Mouse (Mus musculus): ENCODE results near the gene Rapgef6.

Rapgef6 gene

DNA sequence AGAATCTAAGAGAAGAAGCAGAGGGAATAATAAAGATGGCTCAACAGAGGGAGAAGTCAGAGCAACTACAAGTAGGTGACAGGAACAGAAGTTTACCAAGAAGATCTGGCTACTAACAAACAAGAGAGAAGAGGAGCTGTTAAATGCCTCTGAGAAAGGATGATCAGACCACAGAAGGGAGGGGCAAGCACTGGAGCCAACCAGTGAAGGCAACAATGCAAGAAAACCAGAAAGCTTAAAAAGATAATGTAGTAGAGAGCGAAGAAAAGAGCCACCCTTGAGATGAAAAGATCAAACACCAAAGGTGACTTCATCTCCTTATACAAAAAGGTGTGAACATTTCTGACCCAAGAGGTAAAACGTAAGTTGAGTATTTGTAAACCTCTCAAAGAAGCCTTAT, 218.7 kb downstream of the Rapgef6 start:
- DNase-seq: no peak

DNA sequence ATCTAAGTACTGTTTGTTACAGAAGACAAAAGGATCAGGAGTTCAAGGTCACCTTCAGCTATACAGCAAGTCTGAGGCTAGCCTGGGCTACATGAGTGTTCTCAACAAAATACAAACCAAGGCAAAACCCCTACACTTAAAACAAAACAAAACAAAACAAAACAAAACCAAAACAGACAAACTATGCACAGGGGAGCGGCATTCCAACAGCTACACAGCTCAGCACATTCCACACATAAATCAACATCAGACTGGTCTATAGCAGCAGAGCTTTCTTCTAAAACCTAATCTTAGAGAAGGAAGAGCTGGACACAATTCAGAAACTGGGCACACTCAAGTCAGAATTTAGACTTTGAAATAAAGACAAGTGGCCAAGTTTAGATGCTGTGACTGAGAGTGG, 221.6 kb downstream of the Rapgef6 start:
- no peak for DNase-seq
